Mouse (Mus musculus) bone marrow, adult 2 months (tissue): ENCODE measurements at regions not wholly inside any gene's neighbourhood (a gene's known extent, or its start where the extent isn't known, plus 50 kb on each side); places are given as distances from the start of the nearest gene placed in this dataset.

ENCODE experiments used
- H3K27ac ChIP-seq: fragments of 200-500 bp; 2 replicates; pipeline ENCODE4 v1.5.1; 2012; ENCODE audit warnings: low read depth, mild to moderate bottlenecking, control low read depth, inconsistent platforms, low read length; ENCODE audit not compliant: control insufficient read depth, poor library complexity, insufficient read depth
- H3K4me1 ChIP-seq: fragments of 200-500 bp; 2 replicates; pipeline ENCODE4 v1.6.1; 2011; ENCODE audit warnings: low read length; ENCODE audit not compliant: control insufficient read depth, insufficient read depth
- H3K4me3 ChIP-seq: fragments of 200-500 bp; replicated peaks from 2 replicates; pipeline ENCODE3; 2011; ENCODE audit warnings: mild to moderate bottlenecking, low read depth, low read length, control low read depth; ENCODE audit not compliant: control insufficient read depth
- CTCF ChIP-seq: fragments of 200-500 bp; IDR thresholded peaks from 2 replicates; pipeline ENCODE4 v1.5.1; 2011; ENCODE audit warnings: low read length, control low read depth; ENCODE audit not compliant: control insufficient read depth, insufficient read depth
- POLR2A ChIP-seq: fragments of 200-500 bp; IDR thresholded peaks from 2 replicates; pipeline ENCODE4 v1.6.1; 2011; ENCODE audit warnings: low read depth, mild to moderate bottlenecking, control low read depth, low read length, borderline replicate concordance; ENCODE audit not compliant: control insufficient read depth
- WGBS: fragments of 180-500 bp; shearing (Covaris S2); methylation state at CpG from one replicate; pipeline ENCODE4 v1.1.7; 2018; 5-methylcytosine and 5-hydroxymethylcytosine counted together

GRCm38 (mm10) chr14:78438064-78438677 lies 98.4 kb downstream of the Akap11 start:
- no peak overlapping the region for H3K4me3 ChIP-seq
- peaks cover 5% of the 10 kb centered on the region for H3K4me1 ChIP-seq
- H3K27ac ChIP-seq: no peak overlapping the region
- 19% methylated on average over 6 of the region's 6 CpGs for WGBS
- no peak for TF ChIP-seq CTCF
- no peak for TF ChIP-seq POLR2A

GRCm38 (mm10) chr14:78436586-78436985 lies 100.0 kb downstream of the Akap11 start:
- WGBS: 57% methylated on average over 4 of the region's 4 CpGs

GRCm38 (mm10) chr14:78435982-78436381 lies 100.6 kb downstream of the Akap11 start:
- no peak overlapping the region for H3K4me3 ChIP-seq
- peaks cover 5% of the 10 kb centered on the region for H3K4me1 ChIP-seq
- no peak overlapping the region for H3K27ac ChIP-seq
- no peak for TF ChIP-seq CTCF
- WGBS: 15% methylated on average over 4 of the region's 4 CpGs

More at GRCm38 (mm10) chr14:78436586-78436985, 100.0 kb downstream of the Akap11 start:
- Histone ChIP-seq H3K4me1 (peaks cover 5% of the 10 kb centered on the region), H3K27ac (no peak overlapping the region), H3K4me3 (no peak overlapping the region)
- TF ChIP-seq CTCF (no peak), POLR2A (no peak)

- no peak for TF ChIP-seq POLR2A
- TF ChIP-seq CTCF: no peak
- Histone ChIP-seq H3K4me1 (peaks cover 5% of the 10 kb centered on the region), H3K27ac (no peak overlapping the region), H3K4me3 (no peak overlapping the region)
- 20% methylated on average over 10 of the region's 10 CpGs for WGBS
Measured at GRCm38 (mm10) chr14:78435561-78435960, 101.0 kb downstream of the Akap11 start.

GRCm38 (mm10) chr14:78434753-78435152 lies 101.9 kb downstream of the Akap11 start:
- H3K4me3 ChIP-seq: no peak overlapping the region
- TF ChIP-seq CTCF (no peak), POLR2A (no peak)
- H3K27ac ChIP-seq: no peak overlapping the region
- peaks cover 5% of the 10 kb centered on the region for H3K4me1 ChIP-seq
- 73% methylated on average over 9 of the region's 9 CpGs for WGBS

- Histone ChIP-seq H3K4me3 (no peak overlapping the region), H3K4me1 (peaks cover 5% of the 10 kb centered on the region), H3K27ac (no peak overlapping the region)
- TF ChIP-seq CTCF: peak; percentile 29; the same call in 1 of the 2 replicates
- no peak for TF ChIP-seq POLR2A
- WGBS: 55% methylated on average over 4 of the region's 4 CpGs
Measured at GRCm38 (mm10) chr14:78434126-78434525, 102.5 kb downstream of the Akap11 start.

- H3K4me1 ChIP-seq: peaks cover 2% of the 10 kb centered on the region
- no peak overlapping the region for H3K4me3 ChIP-seq
- no peak overlapping the region for H3K27ac ChIP-seq
- WGBS: 76% methylated on average over 4 of the region's 4 CpGs
- TF ChIP-seq POLR2A: no peak
- TF ChIP-seq CTCF: no peak
Measured at GRCm38 (mm10) chr14:78432471-78432870, 104.1 kb downstream of the Akap11 start.

- no peak overlapping the region for H3K27ac ChIP-seq
- WGBS: 5% methylated on average over 5 of the region's 5 CpGs
- no peak for TF ChIP-seq POLR2A
- TF ChIP-seq CTCF: no peak
Measured at GRCm38 (mm10) chr14:78431931-78432330, 104.7 kb downstream of the Akap11 start.

GRCm38 (mm10) chr14:78431406-78431805 lies 105.2 kb downstream of the Akap11 start:
- TF ChIP-seq CTCF: no peak
- no peak for TF ChIP-seq POLR2A
- Histone ChIP-seq H3K4me3 (no peak overlapping the region), H3K4me1 (no peaks in the 10 kb centered on the region; the same call in 1 of the 2 replicates), H3K27ac (no peak overlapping the region)
- 75% methylated on average over 3 of the region's 3 CpGs for WGBS

More at GRCm38 (mm10) chr14:78431931-78432330, 104.7 kb downstream of the Akap11 start:
- H3K4me1 ChIP-seq: peaks cover 2% of the 10 kb centered on the region
- H3K4me3 ChIP-seq: no peak overlapping the region
